Mouse (Mus musculus): ENCODE measurements around the gene Snx1.

Snx1 gene

GRCm38 (mm10) chr9:66084171-66084570 lies 42.2 kb downstream of the Snx1 start:
- no peak for DNase-seq

GRCm38 (mm10) chr9:66081999-66082398 lies 44.4 kb downstream of the Snx1 start:
- no peak for DNase-seq

GRCm38 (mm10) chr9:66080804-66081459 lies 45.5 kb downstream of the Snx1 start:
- no peak for DNase-seq

- DNase-seq, result no peak
Observed at GRCm38 (mm10) chr9:66078493-66078892, 47.9 kb downstream of the Snx1 start.

GRCm38 (mm10) chr9:66078072-66078471 lies 48.3 kb downstream of the Snx1 start:
- DNase-seq, result no peak

GRCm38 (mm10) chr9:66072754-66073153 lies 53.6 kb downstream of the Snx1 start:
- no peak for DNase-seq

- DNase-seq, result no peak
Observed at GRCm38 (mm10) chr9:66070151-66070550, 56.2 kb downstream of the Snx1 start.

GRCm38 (mm10) chr9:66069583-66069982 lies 56.8 kb downstream of the Snx1 start, which contains the start of gene Snx22:
TSS of gene Snx22 (minus strand) at chr9:66069719.
- peak; percentile 89 for DNase-seq

- DNase-seq, result no peak
Observed at GRCm38 (mm10) chr9:66068971-66069391, 57.4 kb downstream of the Snx1 start.

- DNase-seq, result no peak
Observed at GRCm38 (mm10) chr9:66068056-66068455, 58.3 kb downstream of the Snx1 start.

GRCm38 (mm10) chr9:66067542-66067941 lies 58.8 kb downstream of the Snx1 start:
- no peak for DNase-seq

- no peak for DNase-seq
Observed at GRCm38 (mm10) chr9:66066791-66067190, 59.6 kb downstream of the Snx1 start.

- DNase-seq, result no peak
Observed at GRCm38 (mm10) chr9:66064316-66064715, 62.1 kb downstream of the Snx1 start.

- DNase-seq, result no peak
Observed at GRCm38 (mm10) chr9:66063446-66063845, 62.9 kb downstream of the Snx1 start.

- DNase-seq, result no peak
Observed at GRCm38 (mm10) chr9:66061656-66062055, 64.7 kb downstream of the Snx1 start.

GRCm38 (mm10) chr9:66060986-66061385 lies 65.4 kb downstream of the Snx1 start:
- no peak for DNase-seq

- DNase-seq, result no peak
Observed at GRCm38 (mm10) chr9:66060308-66060647, 66.1 kb downstream of the Snx1 start.

- peak; percentile 97 for DNase-seq
Observed at GRCm38 (mm10) chr9:66059583-66060307, 66.6 kb downstream of the Snx1 start, which contains the start of gene Ppib. TSS of gene Ppib (plus strand) at chr9:66060222.

GRCm38 (mm10) chr9:66053620-66054019 lies 72.8 kb downstream of the Snx1 start:
- DNase-seq, result no peak

GRCm38 (mm10) chr9:66052731-66053130 lies 73.7 kb downstream of the Snx1 start:
- no peak for DNase-seq

GRCm38 (mm10) chr9:66051493-66051892 lies 74.9 kb downstream of the Snx1 start:
- no peak for DNase-seq

GRCm38 (mm10) chr9:66049931-66050601 lies 76.3 kb downstream of the Snx1 start:
- no peak for DNase-seq

GRCm38 (mm10) chr9:66043241-66043640 lies 83.1 kb downstream of the Snx1 start:
- DNase-seq, result no peak

GRCm38 (mm10) chr9:66042331-66042730 lies 84.1 kb downstream of the Snx1 start:
- no peak for DNase-seq

Measured in cerebellum, adult 9-10 months (tissue).